Mouse (Mus musculus) embryonic facial prominence, embryonic 11.5 days (tissue): ENCODE results near the gene Ppip5k2. TPM values are rescaled to one million over a fixed set of nuclear protein-coding genes. Genes with fewer than 3 reads are reported as not detected.

Source experiments
- ATAC-seq: fragments of 200-750 bp; cut with Nextera tagmentation; replicated peaks from 2 replicates; pipeline ENCODE4 v1.8.0; 2017; ENCODE audit warnings: low read depth; ENCODE audit not compliant: insufficient number of reproducible peaks, low FRiP score, low TSS enrichment
- DNase-seq: peaks from one replicate; pipeline ENCODE4 v3.0.0-alpha.2; 2015; ENCODE audit warnings: low spot score
- H3K27ac ChIP-seq: fragments of 300-500 bp; sonication (generic); replicated peaks from 2 replicates; pipeline ENCODE4 v1.5.1; 2014; ENCODE audit warnings: mild to moderate bottlenecking, low read depth, low read length, control low read depth
- H3K27me3 ChIP-seq: fragments of 300-500 bp; sonication (generic); 2 replicates; pipeline ENCODE4 v1.6.1; 2014; ENCODE audit warnings: mild to moderate bottlenecking, low read length, moderate library complexity, mixed read lengths; ENCODE audit not compliant: control insufficient read depth, insufficient read depth
- H3K36me3 ChIP-seq: fragments of 300-500 bp; sonication (generic); replicated peaks from 2 replicates; pipeline ENCODE4 v1.6.1; 2014; ENCODE audit warnings: low read depth, mild to moderate bottlenecking, low read length, moderate library complexity, mixed read lengths; ENCODE audit not compliant: control insufficient read depth, insufficient read depth
- H3K4me1 ChIP-seq: fragments of 300-500 bp; sonication (generic); 2 replicates; pipeline ENCODE4 v1.6.1; 2014; ENCODE audit warnings: low read length, mixed read lengths; ENCODE audit not compliant: control insufficient read depth, insufficient read depth
- H3K4me2 ChIP-seq: fragments of 300-500 bp; sonication (generic); 2 replicates; pipeline ENCODE4 v1.6.1; 2014; ENCODE audit warnings: low read depth, mild to moderate bottlenecking, control low read depth, low read length, moderate library complexity
- H3K4me3 ChIP-seq: fragments of 300-500 bp; sonication (generic); 2 replicates; pipeline ENCODE4 v1.5.1; 2014; ENCODE audit warnings: low read depth, low read length, control low read depth
- H3K9ac ChIP-seq: fragments of 300-500 bp; sonication (generic); replicated peaks from 2 replicates; pipeline ENCODE4 v1.6.1; 2014; ENCODE audit warnings: mild to moderate bottlenecking, control low read depth, low read length
- H3K9me3 ChIP-seq: fragments of 300-500 bp; sonication (generic); replicated peaks from 2 replicates; pipeline ENCODE4 v1.6.1; 2016; ENCODE audit warnings: mild to moderate bottlenecking, low read length, inconsistent platforms, mixed read lengths; ENCODE audit not compliant: control insufficient read depth
- WGBS: fragments of 180-500 bp; shearing (Covaris S2); extraction: QIAGEN DNeasy Blood & Tissue Kit; methylation state at CpG from one replicate; pipeline ENCODE4 v1.1.7; 2014; 5-methylcytosine and 5-hydroxymethylcytosine counted together
- polyA plus RNA-seq: library from polyadenylated mRNA; unstranded; fragments of >200 nt; fragmentation: Nextera tagmentation; extraction: Ambion mirVana; gene quantifications from 2 replicates; pipeline ENCODE4 v1.2.1, GENCODE M21; 2014

Gene Ppip5k2
- 49.6 and 52.0 TPM in 2 replicates for polyA plus RNA-seq

- peak; percentile 96 for DNase-seq
- Histone ChIP-seq H3K9me3 (no peaks in the 10 kb centered on the region), H3K9ac (peak within 1 kb of the TSS; percentile 77), H3K4me1 (no peaks in the 10 kb centered on the region), H3K27me3 (no peaks in the 10 kb centered on the region), H3K36me3 (no peaks in the 10 kb centered on the region), H3K27ac (0 out of 2 replicates have a peak within 1 kb of the TSS, but pooled peaks have one; percentile 43), H3K4me2 (peak within 1 kb of the TSS; percentile 49), H3K4me3 (peak within 1 kb of the TSS; percentile 71)
- under 1% methylated on average over 66 of the region's 66 CpGs for WGBS
- ATAC-seq = peak; percentile 99
Observed at GRCm38 (mm10) chr1:97769904-97770753, at the start of gene Ppip5k2, which contains the start of gene Gin1. Ppip5k2 (minus strand) TSS chr1:97770411. Gin1 (plus strand) TSS chr1:97770172.

GRCm38 (mm10) chr1:97809255-97809912, 39.2 kb upstream of the Ppip5k2 start:
- no peak overlapping the region for H3K9ac ChIP-seq
- no peaks in the 10 kb centered on the region for H3K9me3 ChIP-seq
- DNase-seq = peak; percentile 44
- H3K27ac ChIP-seq = no peak overlapping the region
- no peak overlapping the region for H3K4me2 ChIP-seq
- H3K4me3 ChIP-seq = no peak overlapping the region
- no peaks in the 10 kb centered on the region for H3K4me1 ChIP-seq
- no peaks in the 10 kb centered on the region for H3K27me3 ChIP-seq
- H3K36me3 ChIP-seq = no peaks in the 10 kb centered on the region
- WGBS = 52% methylated on average over 2 of the region's 2 CpGs
- ATAC-seq = no peak

- Histone ChIP-seq H3K4me1 (no peaks in the 10 kb centered on the region), H3K9me3 (no peaks in the 10 kb centered on the region), H3K27ac (no peak overlapping the region), H3K4me2 (no peak overlapping the region), H3K27me3 (no peaks in the 10 kb centered on the region), H3K9ac (no peak overlapping the region), H3K36me3 (no peaks in the 10 kb centered on the region), H3K4me3 (no peak overlapping the region)
- ATAC-seq (no peak), DNase-seq (no peak)
Observed at GRCm38 (mm10) chr1:97804520-97804919, 34.3 kb upstream of the Ppip5k2 start.

- no peak for ATAC-seq
- Histone ChIP-seq H3K9me3 (no peaks in the 10 kb centered on the region), H3K9ac (no peak overlapping the region), H3K27me3 (no peaks in the 10 kb centered on the region), H3K4me2 (no peak overlapping the region), H3K4me3 (no peak overlapping the region), H3K36me3 (no peaks in the 10 kb centered on the region), H3K4me1 (no peaks in the 10 kb centered on the region), H3K27ac (no peak overlapping the region)
- peak; percentile 51 for DNase-seq
- WGBS = 55% methylated on average over 4 of the region's 4 CpGs
Observed at GRCm38 (mm10) chr1:97802207-97802902, 32.1 kb upstream of the Ppip5k2 start.

- no peak overlapping the region for H3K4me3 ChIP-seq
- H3K27me3 ChIP-seq = no peaks in the 10 kb centered on the region
- WGBS = 89% methylated on average over 9 of the region's 9 CpGs
- H3K27ac ChIP-seq = no peak overlapping the region
- no peaks in the 10 kb centered on the region for H3K4me1 ChIP-seq
- H3K36me3 ChIP-seq = no peaks in the 10 kb centered on the region
- H3K9me3 ChIP-seq = no peaks in the 10 kb centered on the region
- no peak overlapping the region for H3K9ac ChIP-seq
- ATAC-seq = no peak
- H3K4me2 ChIP-seq = no peak overlapping the region
- DNase-seq = no peak
Observed at GRCm38 (mm10) chr1:97795936-97796335, 25.7 kb upstream of the Ppip5k2 start.

GRCm38 (mm10) chr1:97794110-97794509, 23.9 kb upstream of the Ppip5k2 start:
- Histone ChIP-seq H3K27ac (no peak overlapping the region), H3K36me3 (no peaks in the 10 kb centered on the region), H3K4me3 (no peak overlapping the region), H3K9ac (no peak overlapping the region), H3K4me2 (no peak overlapping the region), H3K27me3 (no peaks in the 10 kb centered on the region), H3K4me1 (no peaks in the 10 kb centered on the region), H3K9me3 (no peaks in the 10 kb centered on the region)
- no peak for DNase-seq
- ATAC-seq = no peak
- 84% methylated on average over 3 of the region's 3 CpGs for WGBS

- no peak overlapping the region for H3K4me2 ChIP-seq
- no peak overlapping the region for H3K9ac ChIP-seq
- no peaks in the 10 kb centered on the region for H3K27me3 ChIP-seq
- no peaks in the 10 kb centered on the region for H3K9me3 ChIP-seq
- H3K27ac ChIP-seq = no peak overlapping the region
- H3K4me1 ChIP-seq = no peaks in the 10 kb centered on the region
- H3K4me3 ChIP-seq = no peak overlapping the region
- ATAC-seq (no peak), DNase-seq (no peak)
- 90% methylated on average over 2 of the region's 2 CpGs for WGBS
- H3K36me3 ChIP-seq = no peaks in the 10 kb centered on the region
Observed at GRCm38 (mm10) chr1:97788490-97788889, 18.3 kb upstream of the Ppip5k2 start.
